Mouse (Mus musculus) megakaryocyte, embryonic 14.5 days (primary cell): Measurements from ENCODE around the gene Telo2.

Experiments used
- FLI1 ChIP-seq: IDR thresholded peaks from 2 replicates; pipeline ENCODE4 v1.6.1; 2012; ENCODE audit warnings: low read length, inconsistent platforms, mixed read lengths
- GATA1 ChIP-seq: IDR thresholded peaks from 3 replicates; pipeline ENCODE4 v1.6.1; 2012; ENCODE audit warnings: mixed read lengths, low read length, inconsistent platforms, borderline replicate concordance

GRCm38 (mm10) chr17:25109578-25109977 lies 6.2 kb downstream of the Telo2 start:
- TF ChIP-seq GATA1: no peak
- no peak for TF ChIP-seq FLI1
